Mouse (Mus musculus): Measurements from ENCODE around the gene Shc1.

DNA sequence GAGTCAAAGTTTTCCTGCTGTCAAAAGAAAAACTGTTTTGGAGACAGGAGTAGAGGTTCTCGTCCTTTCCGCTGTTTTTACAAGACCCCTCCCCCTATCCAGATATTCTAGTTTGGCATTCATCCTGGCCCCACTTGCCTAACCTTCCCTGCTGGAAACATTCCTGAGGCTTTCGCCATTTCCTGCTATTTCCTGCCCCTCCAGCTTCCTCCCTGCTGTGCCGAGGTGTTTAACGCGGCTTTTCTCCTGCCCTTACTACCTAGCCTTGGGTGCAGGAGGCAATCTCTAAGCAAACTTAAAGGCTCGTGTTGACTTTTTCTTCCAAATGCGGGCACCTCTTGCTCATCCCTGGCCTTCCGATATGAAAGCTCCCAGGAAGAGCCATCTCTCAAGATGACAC lies 1.3 kb downstream of the Shc1 start:
- no peak for TF ChIP-seq POLR2A (IDR thresholded peaks at IDR 0.05; ENCODE audit: borderline replicate concordance, control insufficient read depth, low read depth, low read length)
- no peak for TF ChIP-seq CTCF (IDR thresholded peaks at IDR 0.05; ENCODE audit: control insufficient read depth, insufficient read depth, low read length)

Measured in bone marrow, adult 2 months (tissue).